Mouse (Mus musculus): ENCODE measurements around the gene Gm10352.
"Not testable (repeated sequence)": the region's sequence is repeated elsewhere in the genome, so short reads cannot be mapped to it uniquely, and the experiment has no call there.

Gene Gm10352

DNA sequence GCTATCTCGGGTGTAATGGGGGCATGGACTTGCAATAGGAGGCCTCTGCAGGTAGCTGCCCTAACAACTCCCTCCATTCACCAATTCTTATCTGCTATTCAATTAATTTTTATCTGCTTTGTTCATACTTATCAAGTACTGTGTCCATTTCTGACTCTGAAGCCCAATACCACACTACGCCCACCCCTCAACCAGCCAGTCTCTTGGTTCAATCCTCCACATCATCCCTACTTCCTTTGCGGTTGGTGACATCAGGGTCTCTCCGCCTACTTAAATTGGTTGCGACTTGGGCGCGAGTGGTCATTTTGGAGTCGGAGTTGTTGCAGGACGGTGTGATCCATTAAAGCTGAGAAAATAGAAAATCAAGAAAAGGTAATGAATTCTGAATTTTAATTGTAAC, at the start of gene Gm10352:
Gm10352 (plus strand) TSS at position 301 of the 400 bp plus-strand sequence.
- DNase-seq, result not testable (repeated sequence)

DNA sequence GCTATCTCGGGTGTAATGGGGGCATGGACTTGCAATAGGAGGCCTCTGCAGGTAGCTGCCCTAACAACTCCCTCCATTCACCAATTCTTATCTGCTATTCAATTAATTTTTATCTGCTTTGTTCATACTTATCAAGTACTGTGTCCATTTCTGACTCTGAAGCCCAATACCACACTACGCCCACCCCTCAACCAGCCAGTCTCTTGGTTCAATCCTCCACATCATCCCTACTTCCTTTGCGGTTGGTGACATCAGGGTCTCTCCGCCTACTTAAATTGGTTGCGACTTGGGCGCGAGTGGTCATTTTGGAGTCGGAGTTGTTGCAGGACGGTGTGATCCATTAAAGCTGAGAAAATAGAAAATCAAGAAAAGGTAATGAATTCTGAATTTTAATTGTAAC, 31.5 kb downstream of the Gm10352 start, which contains the start of gene Gm29289:
Gm29289 (plus strand) TSS at position 301 of the 400 bp plus-strand sequence.
- not testable (repeated sequence) for DNase-seq

Data from lung, adult 18-20 months (tissue).